Mouse (Mus musculus): ENCODE results near the gene Smg6.

GRCm38 (mm10) chr11:75190371-75190724 lies 264.7 kb downstream of the Smg6 start:
- TF ChIP-seq CTCF (conservative IDR thresholded peaks at IDR 0.05; ENCODE audit: low read length) (no peak), NANOG (IDR thresholded peaks at IDR 0.05; ENCODE audit: borderline replicate concordance, low read length) (no peak)

Measured in E14TG2a.4 (cell line).